Mouse (Mus musculus): Measurements from ENCODE around the gene Krt4.

Krt4 gene

GRCm38 (mm10) chr15:101895216-101895615 lies 29.3 kb downstream of the Krt4 start:
- DNase-seq (ENCODE audit: low spot score in 2 of 2), result no peak

- DNase-seq (ENCODE audit: low spot score in 2 of 2), result no peak
Measured at GRCm38 (mm10) chr15:101892820-101893219, 31.7 kb downstream of the Krt4 start, which contains the start of gene Krt76. Krt76 (minus strand) TSS chr15:101892920.

GRCm38 (mm10) chr15:101879776-101880175 lies 44.8 kb downstream of the Krt4 start:
- no peak for DNase-seq (ENCODE audit: low spot score in 2 of 2)

- DNase-seq (ENCODE audit: low spot score in 2 of 2), result no peak
Measured at GRCm38 (mm10) chr15:101878041-101878440, 46.5 kb downstream of the Krt4 start.

- no peak for DNase-seq (ENCODE audit: low spot score in 2 of 2)
Measured at GRCm38 (mm10) chr15:101874383-101874782, 50.2 kb downstream of the Krt4 start.

- no peak for DNase-seq (ENCODE audit: low spot score in 2 of 2)
Measured at GRCm38 (mm10) chr15:101873231-101873630, 51.3 kb downstream of the Krt4 start.

GRCm38 (mm10) chr15:101869431-101869830 lies 55.1 kb downstream of the Krt4 start, which contains the start of gene Krt77:
Krt77 (minus strand) TSS chr15:101869705.
- DNase-seq (ENCODE audit: low spot score in 2 of 2), result no peak

Data from heart, adult 9 months (tissue).